In genomic region chr16:34078732-34079131, GRCm38 (mm10) we compare ENCODE assay signal across 10 mouse cellular contexts.
DNase-seq lines count a peak whose midpoint lies in the region; ATAC-seq lines count a peak whose summit lies in the region.
"Had no signal": no experiment of that assay in that cellular context is flagged by ENCODE, and none has a peak within 500 bp of the region (broad histone marks: within the 10 kb centered on the region; RNA-seq: fewer than 3 reads in every experiment).

No protein-coding gene starts in this region.

- no peak for ATAC-seq in embryonic facial prominence, embryonic 11.5 days (replicated peaks; ENCODE audit: insufficient number of reproducible peaks, low FRiP score, low TSS enrichment, low read depth)
- no peak for ATAC-seq in heart, embryonic 15.5 days (replicated peaks; ENCODE audit: insufficient number of reproducible peaks, insufficient read depth, low FRiP score, low read depth)
- peak; percentile 81 for ATAC-seq in megakaryocyte-erythroid progenitor cell, adult 5-6 weeks (replicated peaks; ENCODE audit: low FRiP score, low TSS enrichment, poor library complexity, severe bottlenecking)
- no peak for ATAC-seq in hindbrain, embryonic 16.5 days
- no peak for ATAC-seq in inflammation-experienced regulatory T-cells, adult 6 months

- H3K4me1 ChIP-seq in embryonic facial prominence, embryonic 11.5 days (ENCODE audit: control insufficient read depth, insufficient read depth, low read length): peaks cover 3% of the 10 kb centered on the region; the same call in 1 of the 2 replicates
- peaks cover 76% of the 10 kb centered on the region for H3K4me1 ChIP-seq in heart, embryonic 15.5 days (replicated peaks)
- no peaks in the 10 kb centered on the region; the same call in 1 of the 2 replicates for H3K4me1 ChIP-seq in hindbrain, embryonic 16.5 days (ENCODE audit: control insufficient read depth, insufficient read depth, low read depth, low read length)

- H3K27ac ChIP-seq in embryonic facial prominence, embryonic 11.5 days (replicated peaks; ENCODE audit: low read depth, low read length): no peak overlapping the region
- H3K27ac ChIP-seq in heart, embryonic 15.5 days: peak overlapping the region; percentile 95
- no peak overlapping the region for H3K27ac ChIP-seq in hindbrain, embryonic 16.5 days (ENCODE audit: low read depth, low read length)
- H3K27ac ChIP-seq: lung, embryonic 15.5 days had no signal

- intact Hi-C loops in left cerebral cortex, postnatal 4 days (cut with DNase I): no loop called here

- H3K9me3 ChIP-seq in embryonic facial prominence, embryonic 11.5 days (replicated peaks; ENCODE audit: control insufficient read depth, low read length): no peaks in the 10 kb centered on the region
- no peaks in the 10 kb centered on the region; the same call in 1 of the 2 replicates for H3K9me3 ChIP-seq in heart, embryonic 15.5 days (replicated peaks)
- H3K9me3 ChIP-seq in hindbrain, embryonic 16.5 days (ENCODE audit: control insufficient read depth, low read length): no peaks in the 10 kb centered on the region
- H3K9me3 ChIP-seq: lung, embryonic 15.5 days had no signal

- no peaks in the 10 kb centered on the region for H3K36me3 ChIP-seq in embryonic facial prominence, embryonic 11.5 days (replicated peaks; ENCODE audit: control insufficient read depth, insufficient read depth, low read depth, low read length)
- H3K36me3 ChIP-seq in heart, embryonic 15.5 days: no peaks in the 10 kb centered on the region
- H3K36me3 ChIP-seq in hindbrain, embryonic 16.5 days (ENCODE audit: control insufficient read depth, insufficient read depth, low read length): no peaks in the 10 kb centered on the region
- H3K36me3 ChIP-seq: lung, embryonic 15.5 days had no signal

- peak; percentile 70 for DNase-seq in left cerebral cortex, adult 11 months (ENCODE audit: low spot score)
- no peak for DNase-seq in left cerebral cortex, postnatal 4 days
- DNase-seq in embryonic facial prominence, embryonic 11.5 days (ENCODE audit: low spot score): peak; percentile 56
- DNase-seq: gastrocnemius, postnatal 25 days; kidney, postnatal 36 days had no signal

- H3K4me3 ChIP-seq in embryonic facial prominence, embryonic 11.5 days (ENCODE audit: low read depth, low read length): no peak overlapping the region
- no peak overlapping the region for H3K4me3 ChIP-seq in heart, embryonic 15.5 days
- no peak overlapping the region for H3K4me3 ChIP-seq in hindbrain, embryonic 16.5 days (ENCODE audit: low read length)
- H3K4me3 ChIP-seq: lung, embryonic 15.5 days had no signal

- H3K9ac ChIP-seq in embryonic facial prominence, embryonic 11.5 days (replicated peaks; ENCODE audit: low read length): no peak overlapping the region
- H3K9ac ChIP-seq in heart, embryonic 15.5 days: no peak overlapping the region
- no peak overlapping the region for H3K9ac ChIP-seq in hindbrain, embryonic 16.5 days (ENCODE audit: low read depth, low read length)
- H3K9ac ChIP-seq: lung, embryonic 15.5 days had no signal

- H3K4me2 ChIP-seq in embryonic facial prominence, embryonic 11.5 days (ENCODE audit: low read depth, low read length): no peak overlapping the region
- H3K4me2 ChIP-seq in heart, embryonic 15.5 days: no peak overlapping the region
- no peak overlapping the region for H3K4me2 ChIP-seq in hindbrain, embryonic 16.5 days (ENCODE audit: low read length)
- H3K4me2 ChIP-seq: lung, embryonic 15.5 days had no signal

- no peaks in the 10 kb centered on the region for H3K27me3 ChIP-seq in embryonic facial prominence, embryonic 11.5 days (ENCODE audit: control insufficient read depth, insufficient read depth, low read length)
- H3K27me3 ChIP-seq in heart, embryonic 15.5 days: no peaks in the 10 kb centered on the region
- no peaks in the 10 kb centered on the region for H3K27me3 ChIP-seq in hindbrain, embryonic 16.5 days (replicated peaks; ENCODE audit: control insufficient read depth, insufficient read depth, low read length)
- H3K27me3 ChIP-seq: lung, embryonic 15.5 days had no signal

- 50% methylated on average over 2 of the region's 2 CpGs for WGBS in embryonic facial prominence, embryonic 11.5 days
- WGBS in heart, embryonic 15.5 days: 37% methylated on average over 2 of the region's 2 CpGs
- WGBS in hindbrain, embryonic 16.5 days: 80% methylated on average over 2 of the region's 2 CpGs
